Mouse (Mus musculus): Measurements from ENCODE around the gene Ube2j2.

Gene Ube2j2

GRCm38 (mm10) chr4:155943534-155944249 is at the start of gene Ube2j2:
TSS of gene Ube2j2 (plus strand) at chr4:155943831.
- peak; percentile 98 for DNase-seq

DNA sequence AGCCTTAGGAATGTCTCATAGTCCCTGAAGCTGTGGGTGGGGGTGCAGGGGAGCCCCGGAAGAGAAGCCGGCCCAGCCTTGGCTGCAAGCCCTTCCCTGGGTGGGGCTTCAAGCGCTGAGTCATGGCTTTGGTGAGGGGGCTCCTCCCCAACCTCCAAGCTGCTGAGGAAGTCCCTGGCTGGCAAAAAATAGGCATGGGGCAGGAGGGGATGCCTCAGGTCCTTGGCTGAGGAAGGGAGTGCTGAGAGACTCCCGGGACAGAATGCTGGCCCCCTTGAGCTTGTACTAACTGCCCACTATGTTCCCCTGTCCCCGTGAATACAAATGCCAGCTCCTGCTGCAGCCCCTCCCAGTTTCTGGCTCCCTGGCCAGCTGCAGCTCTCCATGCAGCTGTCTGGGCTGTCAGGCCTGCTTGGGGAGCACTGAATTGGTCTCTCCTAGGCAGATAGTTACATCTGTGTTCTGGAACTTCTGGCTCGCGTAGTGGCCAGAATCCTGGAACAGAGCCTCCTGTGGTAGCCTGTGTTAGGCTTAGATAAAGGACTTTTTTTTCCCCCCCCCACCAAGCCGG is 49.2 kb upstream of the Ube2j2 start:
- DNase-seq = peak; percentile 20

- peak; percentile 88 for DNase-seq
Measured at GRCm38 (mm10) chr4:155895216-155895615, 48.4 kb upstream of the Ube2j2 start.

DNA sequence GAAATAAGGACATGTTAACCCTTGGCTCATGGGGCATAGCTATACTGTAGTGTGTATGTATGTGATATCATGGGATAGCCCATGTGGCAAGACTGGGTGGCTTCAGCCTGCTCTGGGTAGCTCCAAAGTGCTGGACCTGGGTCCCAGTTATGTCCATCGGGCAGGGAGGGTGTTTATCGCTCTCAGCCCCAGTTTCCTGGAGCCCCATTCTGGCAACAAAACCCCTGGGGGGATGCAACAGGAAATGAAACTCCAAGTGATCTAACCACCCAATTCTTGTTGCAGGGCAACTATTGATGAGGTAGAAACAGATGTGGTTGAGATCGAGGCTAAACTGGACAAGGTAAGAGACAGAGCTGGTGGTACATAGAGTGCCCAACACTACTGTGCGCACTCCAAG is 47.8 kb upstream of the Ube2j2 start:
- no peak for DNase-seq

- no peak for DNase-seq
Measured at GRCm38 (mm10) chr4:155896461-155896860, 47.2 kb upstream of the Ube2j2 start.

- no peak for DNase-seq
Measured at GRCm38 (mm10) chr4:155898318-155898717, 45.3 kb upstream of the Ube2j2 start.

DNA sequence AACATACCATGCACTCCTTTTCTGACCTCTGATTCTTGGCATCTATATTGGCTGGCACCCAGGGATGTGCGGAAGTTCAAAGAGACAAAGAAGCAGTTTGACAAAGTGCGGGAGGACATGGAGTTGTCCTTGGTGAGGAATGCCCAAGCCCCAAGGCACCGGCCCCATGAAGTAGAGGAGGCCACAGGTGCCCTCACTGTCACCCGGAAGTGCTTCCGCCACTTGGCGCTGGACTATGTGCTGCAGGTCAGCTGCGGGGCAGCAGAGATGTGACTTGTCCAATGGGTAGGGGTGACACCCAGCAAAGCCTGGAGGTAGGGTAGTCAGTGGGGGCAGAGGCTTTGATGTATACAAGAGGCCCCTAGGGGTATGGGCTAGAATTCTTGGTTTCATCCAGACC is 44.3 kb upstream of the Ube2j2 start:
- DNase-seq = no peak

DNA sequence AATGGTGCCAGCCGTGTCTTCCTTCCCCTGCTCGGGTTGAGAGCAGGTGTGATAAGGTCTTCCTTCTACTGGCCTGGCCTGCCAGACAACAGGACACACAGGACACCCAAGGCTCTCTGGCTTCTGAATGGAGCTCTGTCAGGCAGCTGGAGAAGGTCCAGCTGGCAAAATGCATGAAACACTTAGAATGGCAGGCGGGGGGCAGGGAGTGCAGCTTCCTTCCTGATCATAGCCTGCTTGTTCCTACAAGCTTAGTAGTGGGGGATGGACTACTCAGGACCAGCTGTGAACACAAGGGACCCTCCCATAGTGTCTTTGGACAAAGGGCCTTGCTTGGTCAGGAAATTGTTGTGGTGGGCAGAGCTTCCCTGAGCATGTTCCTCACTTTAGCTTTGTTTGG is 42.4 kb upstream of the Ube2j2 start:
- DNase-seq = no peak

DNA sequence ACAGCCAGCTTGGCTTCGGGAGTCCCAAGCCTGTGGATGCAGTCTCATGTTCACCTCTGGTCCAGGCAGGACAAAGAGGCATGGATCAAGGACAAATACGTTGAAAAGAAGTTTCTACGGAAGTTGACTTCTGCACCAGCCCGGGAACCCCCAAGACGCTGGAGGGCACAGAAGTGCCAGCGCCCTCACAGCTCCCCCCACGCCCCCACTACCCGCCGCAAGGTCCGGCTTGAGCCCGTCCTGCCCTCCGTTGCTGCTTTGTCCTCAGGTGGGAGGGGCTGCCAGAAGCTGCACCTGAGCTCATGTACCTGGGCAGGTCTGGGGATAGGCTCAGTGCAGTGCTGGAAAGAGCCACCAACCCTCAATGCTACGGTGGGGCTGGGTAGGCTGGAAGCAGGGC is 40.4 kb upstream of the Ube2j2 start:
- no peak for DNase-seq

- DNase-seq = peak; percentile 42
Measured at GRCm38 (mm10) chr4:155904318-155905102, 39.1 kb upstream of the Ube2j2 start.

DNA sequence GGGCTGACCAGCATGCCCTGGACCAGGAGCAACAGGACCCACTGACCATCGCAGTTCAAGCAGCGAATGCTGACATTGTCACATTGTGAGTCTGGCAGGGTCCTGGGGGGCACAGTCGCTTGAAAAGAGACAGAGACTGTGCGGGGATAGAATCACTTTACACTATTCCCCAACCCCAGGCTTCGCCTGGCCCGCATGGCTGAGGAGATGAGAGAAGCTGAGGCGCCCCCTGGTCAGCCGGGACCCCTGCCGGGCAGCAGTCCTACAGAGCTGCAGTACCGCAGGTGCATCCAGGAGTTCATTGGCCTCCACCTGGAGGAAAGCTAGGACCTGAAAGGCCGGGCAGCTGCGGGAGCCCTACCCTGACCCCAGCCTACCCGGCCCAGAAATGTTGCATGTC is 38.0 kb upstream of the Ube2j2 start:
- no peak for DNase-seq

DNA sequence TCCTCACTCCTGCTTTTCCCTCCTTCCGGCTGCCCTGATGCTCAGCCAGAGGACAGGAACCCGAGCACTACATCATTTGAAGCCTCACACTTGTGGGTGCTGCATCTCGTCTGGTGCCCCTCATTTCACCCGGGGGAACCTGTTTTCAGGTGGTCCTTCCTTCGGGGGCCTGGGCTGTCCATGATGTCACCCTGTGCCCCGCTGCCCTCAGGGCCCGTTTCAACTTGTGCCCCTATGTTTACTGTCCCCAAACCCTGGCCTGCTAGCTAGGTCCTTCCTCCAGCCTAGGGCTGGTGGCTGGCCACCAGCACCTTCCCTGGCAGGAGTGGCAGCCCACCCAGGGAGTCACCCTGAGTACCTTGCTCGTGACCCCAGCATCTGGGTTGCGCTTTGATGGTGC is 37.5 kb upstream of the Ube2j2 start:
- no peak for DNase-seq

GRCm38 (mm10) chr4:155907003-155907402 is 36.6 kb upstream of the Ube2j2 start:
- DNase-seq = no peak

- no peak for DNase-seq
Measured at GRCm38 (mm10) chr4:155908281-155908680, 35.4 kb upstream of the Ube2j2 start.

GRCm38 (mm10) chr4:155908751-155909150 is 34.9 kb upstream of the Ube2j2 start:
- no peak for DNase-seq

- no peak for DNase-seq
Measured at GRCm38 (mm10) chr4:155932031-155932430, 11.6 kb upstream of the Ube2j2 start.

DNA sequence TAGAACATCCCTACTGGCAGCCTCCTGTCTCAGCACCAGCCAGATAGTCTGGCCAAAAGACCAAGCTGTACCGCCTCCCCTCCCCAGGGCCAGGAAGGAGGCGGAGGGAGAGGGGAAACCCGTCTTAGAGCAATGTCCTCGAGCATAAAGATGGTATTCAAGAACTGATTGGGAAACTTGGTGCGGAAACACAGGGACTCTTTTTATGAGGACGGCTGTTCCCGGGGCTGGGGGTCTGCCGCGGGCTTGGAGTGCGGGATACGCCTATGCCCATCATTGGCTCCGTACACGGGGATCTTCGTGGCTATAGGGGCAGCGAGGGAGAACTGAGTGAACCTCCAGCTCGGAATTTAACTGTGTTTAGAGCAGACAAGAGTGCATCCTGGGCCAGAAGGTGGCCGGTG is 580 bp upstream of the Ube2j2 start:
- no peak for DNase-seq

DNA sequence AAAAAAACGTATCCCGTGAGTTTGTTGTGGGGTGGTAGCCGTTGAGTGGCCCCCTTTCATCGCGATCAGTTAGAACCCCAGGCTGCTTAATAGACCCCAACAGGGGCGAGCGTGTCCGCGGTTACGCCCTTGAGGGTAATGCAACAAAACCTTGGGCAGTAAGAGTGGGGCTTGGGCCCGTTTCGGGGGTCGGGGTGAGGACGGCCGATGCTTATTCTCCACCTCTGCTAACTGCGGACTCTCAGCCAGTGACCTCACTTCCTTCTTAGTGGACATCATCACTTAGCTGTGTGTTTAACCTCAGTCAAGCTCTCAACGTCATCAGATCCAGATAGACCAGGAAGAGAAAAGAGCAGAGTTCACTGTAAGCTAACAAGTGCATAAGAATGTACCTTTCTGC is 640 bp downstream of the Ube2j2 start:
- peak; percentile 19 for DNase-seq

GRCm38 (mm10) chr4:155947094-155947493 is 3.5 kb downstream of the Ube2j2 start:
- no peak for DNase-seq

- no peak for DNase-seq
Measured at GRCm38 (mm10) chr4:155955491-155955890, 11.9 kb downstream of the Ube2j2 start.

GRCm38 (mm10) chr4:155959275-155959674 is 15.6 kb downstream of the Ube2j2 start:
- DNase-seq = peak; percentile 87

GRCm38 (mm10) chr4:155962167-155962971 is 18.7 kb downstream of the Ube2j2 start, which contains the start of gene C1qtnf12:
TSS of gene C1qtnf12 (plus strand) at chr4:155962318.
- peak; percentile 73 for DNase-seq

- DNase-seq = no peak
Measured at GRCm38 (mm10) chr4:155963106-155963505, 19.5 kb downstream of the Ube2j2 start.

All from retina, postnatal 1 day (tissue).